Mouse (Mus musculus) cerebellum, adult 2 months (tissue): ENCODE measurements around the gene Trappc6a. TPM values are rescaled to one million over a fixed set of nuclear protein-coding genes. Genes with fewer than 3 reads are reported as not detected.

Experiments used
- DNase-seq, 2 experiments: peaks; one replicate each; pipeline ENCODE4 v3.0.0; 2021
- H3K27ac ChIP-seq: fragments of 200-500 bp; 2 replicates; pipeline ENCODE4 v1.5.1; 2012; ENCODE audit warnings: low read length, control low read depth, inconsistent platforms; ENCODE audit not compliant: insufficient read depth
- H3K27me3 ChIP-seq: fragments of 200-500 bp; 2 replicates; pipeline ENCODE4 v1.6.1; 2012; ENCODE audit warnings: inconsistent platforms, mild to moderate bottlenecking, low read length, moderate library complexity; ENCODE audit not compliant: control insufficient read depth, insufficient read depth
- H3K4me1 ChIP-seq: fragments of 200-500 bp; 2 replicates; pipeline ENCODE4 v1.6.1; 2011; ENCODE audit warnings: low read length; ENCODE audit not compliant: control insufficient read depth, insufficient read depth
- H3K4me3 ChIP-seq: fragments of 200-500 bp; replicated peaks from 2 replicates; pipeline ENCODE3; 2011; ENCODE audit warnings: mild to moderate bottlenecking, low read depth, low read length, control low read depth; ENCODE audit not compliant: insufficient read depth
- CTCF ChIP-seq: fragments of 200-500 bp; IDR thresholded peaks from 2 replicates; pipeline ENCODE4 v1.5.1; 2011; ENCODE audit warnings: low read depth, mild to moderate bottlenecking, control low read depth, low read length, moderate library complexity, borderline replicate concordance; ENCODE audit not compliant: insufficient read depth
- POLR2A ChIP-seq: fragments of 200-500 bp; IDR thresholded peaks from 2 replicates; pipeline ENCODE4 v1.6.1; 2011; ENCODE audit warnings: low read length, control low read depth, borderline replicate concordance; ENCODE audit not compliant: insufficient read depth
- WGBS: fragments of 180-500 bp; shearing (Covaris S2); methylation state at CpG from one replicate; pipeline ENCODE4 v1.1.7; 2018; 5-methylcytosine and 5-hydroxymethylcytosine counted together
- polyA plus RNA-seq: library from polyadenylated mRNA; depleted of rRNA; stranded (reverse); fragments of >200 nt; gene quantifications from 2 replicates; pipeline ENCODE4 v1.2.3, GENCODE M21; 2012

Trappc6a gene
- polyA plus RNA-seq, 1 experiment, result 23.0 TPM

- WGBS, result 1% methylated on average over 79 of the region's 89 CpGs
- peak; percentile 75 to 78 for DNase-seq
- Histone ChIP-seq H3K4me3 (peak overlapping the region; percentile 40), H3K27ac (no peak overlapping the region), H3K4me1 (no peaks in the 10 kb centered on the region), H3K27me3 (peaks cover 1% of the 10 kb centered on the region; the same call in 1 of the 2 replicates)
- TF ChIP-seq CTCF, result no peak
- no peak for TF ChIP-seq POLR2A
These were observed 34.2 kb upstream of the Trappc6a start for GRCm38 (mm10) chr7:19473875-19474443.

GRCm38 (mm10) chr7:19477084-19477483, 31.1 kb upstream of the Trappc6a start:
- Histone ChIP-seq H3K4me3 (no peak overlapping the region), H3K27ac (no peak overlapping the region), H3K27me3 (no peaks in the 10 kb centered on the region), H3K4me1 (no peaks in the 10 kb centered on the region)
- 69% methylated on average over 2 of the region's 2 CpGs for WGBS
- TF ChIP-seq CTCF (no peak; the same call in 1 of the 2 replicates), POLR2A (no peak)
- DNase-seq, result no peak

GRCm38 (mm10) chr7:19477624-19478384, 30.4 kb upstream of the Trappc6a start:
- H3K4me3 ChIP-seq, result no peak overlapping the region
- no peaks in the 10 kb centered on the region for H3K4me1 ChIP-seq

GRCm38 (mm10) chr7:19483281-19483680, 24.9 kb upstream of the Trappc6a start:
- TF ChIP-seq CTCF (no peak), POLR2A (no peak)
- H3K4me3 ChIP-seq, result no peak overlapping the region
- no peaks in the 10 kb centered on the region for H3K4me1 ChIP-seq
- no peaks in the 10 kb centered on the region; the same call in 1 of the 2 replicates for H3K27me3 ChIP-seq
- WGBS, result 80% methylated on average over 8 of the region's 8 CpGs
- H3K27ac ChIP-seq, result no peak overlapping the region
- no peak for DNase-seq

More at GRCm38 (mm10) chr7:19477624-19478384, 30.4 kb upstream of the Trappc6a start:
- WGBS, result 32% methylated on average over 14 of the region's 14 CpGs
- no peak for DNase-seq
- H3K27ac ChIP-seq, result no peak overlapping the region
- TF ChIP-seq POLR2A, result no peak
- TF ChIP-seq CTCF, result no peak
- no peaks in the 10 kb centered on the region for H3K27me3 ChIP-seq

GRCm38 (mm10) chr7:19485488-19485887, 22.7 kb upstream of the Trappc6a start:
- no peak overlapping the region for H3K27ac ChIP-seq
- H3K27me3 ChIP-seq, result no peaks in the 10 kb centered on the region; the same call in 1 of the 2 replicates
- no peak for TF ChIP-seq POLR2A
- TF ChIP-seq CTCF, result no peak
- H3K4me1 ChIP-seq, result no peaks in the 10 kb centered on the region
- WGBS, result 94% methylated on average over 1 of the region's 1 CpGs
- H3K4me3 ChIP-seq, result no peak overlapping the region
- no peak for DNase-seq

GRCm38 (mm10) chr7:19486549-19486948, 21.6 kb upstream of the Trappc6a start:
- H3K4me3 ChIP-seq, result no peak overlapping the region
- 87% methylated on average over 7 of the region's 7 CpGs for WGBS
- no peaks in the 10 kb centered on the region for H3K4me1 ChIP-seq
- TF ChIP-seq POLR2A (no peak), CTCF (no peak)
- H3K27ac ChIP-seq, result no peak overlapping the region
- no peak for DNase-seq
- H3K27me3 ChIP-seq, result no peaks in the 10 kb centered on the region; the same call in 1 of the 2 replicates

- WGBS, result 4% methylated on average over 31 of the region's 31 CpGs
- Histone ChIP-seq H3K4me3 (no peak overlapping the region), H3K4me1 (no peaks in the 10 kb centered on the region), H3K27ac (no peak overlapping the region), H3K27me3 (no peaks in the 10 kb centered on the region; the same call in 1 of the 2 replicates)
- TF ChIP-seq POLR2A (no peak), CTCF (no peak)
- no peak for DNase-seq
These were observed 18.7 kb upstream of the Trappc6a start for GRCm38 (mm10) chr7:19489525-19489924.

- Histone ChIP-seq H3K4me1 (no peaks in the 10 kb centered on the region), H3K27me3 (no peaks in the 10 kb centered on the region; the same call in 1 of the 2 replicates), H3K4me3 (no peak overlapping the region), H3K27ac (no peak overlapping the region)
- WGBS, result 1% methylated on average over 26 of the region's 26 CpGs
- no peak for TF ChIP-seq CTCF
- TF ChIP-seq POLR2A, result no peak
- no peak for DNase-seq
These were observed 16.5 kb upstream of the Trappc6a start for GRCm38 (mm10) chr7:19491731-19492130.
